Mouse (Mus musculus) testis, adult 2 months (tissue): Measurements from ENCODE around the gene Fam241b. TPM values are rescaled to one million over a fixed set of nuclear protein-coding genes. Genes with fewer than 3 reads are reported as not detected.

Experiments
- H3K27ac ChIP-seq: fragments of 200-500 bp; 2 replicates; pipeline ENCODE4 v1.5.1; 2012; ENCODE audit warnings: low read depth, low read length; ENCODE audit not compliant: control insufficient read depth, insufficient read depth
- H3K27me3 ChIP-seq: fragments of 200-500 bp; 2 replicates; pipeline ENCODE4 v1.6.1; 2012; ENCODE audit warnings: mild to moderate bottlenecking, low read length, moderate library complexity; ENCODE audit not compliant: control insufficient read depth, insufficient read depth
- H3K36me3 ChIP-seq: fragments of 200-500 bp; 2 replicates; pipeline ENCODE4 v1.6.1; 2012; ENCODE audit warnings: mild to moderate bottlenecking, low read length; ENCODE audit not compliant: control insufficient read depth, insufficient read depth
- H3K4me1 ChIP-seq: fragments of 200-500 bp; 2 replicates; pipeline ENCODE4 v1.6.1; 2012; ENCODE audit warnings: low read length; ENCODE audit not compliant: control insufficient read depth, insufficient read depth
- H3K4me3 ChIP-seq: fragments of 200-500 bp; 2 replicates; pipeline ENCODE4 v1.5.1; 2012; ENCODE audit warnings: low read depth, mild to moderate bottlenecking, low read length, moderate library complexity, mixed read lengths; ENCODE audit not compliant: control insufficient read depth
- CTCF ChIP-seq: fragments of 200-500 bp; IDR thresholded peaks from 2 replicates; pipeline ENCODE4 v1.5.1; 2012; ENCODE audit warnings: low read depth, mild to moderate bottlenecking, inconsistent platforms, low read length, moderate library complexity; ENCODE audit not compliant: control insufficient read depth, insufficient read depth, insufficient replicate concordance
- POLR2A ChIP-seq: fragments of 200-500 bp; IDR thresholded peaks from 2 replicates; pipeline ENCODE4 v1.6.1; 2012; ENCODE audit warnings: low read depth, mild to moderate bottlenecking, inconsistent platforms, low read length, moderate library complexity; ENCODE audit not compliant: control insufficient read depth
- polyA plus RNA-seq: library from polyadenylated mRNA; depleted of rRNA; stranded (reverse); fragments of >200 nt; gene quantifications from 2 replicates; pipeline ENCODE4 v1.2.3, GENCODE M21; 2012

Fam241b gene
- polyA plus RNA-seq, 1 experiment, result 5.3 TPM

- H3K27me3 ChIP-seq, result no peaks in the 10 kb centered on the region
Measured at GRCm38 (mm10) chr10:62127711-62128231, 15.9 kb downstream of the Fam241b start.

GRCm38 (mm10) chr10:62127137-62127536, 16.6 kb downstream of the Fam241b start:
- Histone ChIP-seq H3K4me3 (peak overlapping the region; percentile 41), H3K27me3 (no peaks in the 10 kb centered on the region), H3K36me3 (no peaks in the 10 kb centered on the region), H3K4me1 (peaks cover 6% of the 10 kb centered on the region), H3K27ac (no peak overlapping the region)
- TF ChIP-seq POLR2A, result no peak
- peak; percentile 88 for TF ChIP-seq CTCF

More at GRCm38 (mm10) chr10:62127711-62128231, 15.9 kb downstream of the Fam241b start:
- Histone ChIP-seq H3K36me3 (no peaks in the 10 kb centered on the region), H3K4me3 (peak overlapping the region; percentile 41), H3K27ac (no peak overlapping the region), H3K4me1 (peaks cover 6% of the 10 kb centered on the region)
- TF ChIP-seq POLR2A, result no peak
- no peak for TF ChIP-seq CTCF

GRCm38 (mm10) chr10:62113865-62114647, 29.7 kb downstream of the Fam241b start:
- TF ChIP-seq POLR2A (no peak), CTCF (no peak)
- no peaks in the 10 kb centered on the region for H3K27me3 ChIP-seq
- no peak overlapping the region for H3K4me3 ChIP-seq
- H3K36me3 ChIP-seq, result no peaks in the 10 kb centered on the region
- no peak overlapping the region for H3K27ac ChIP-seq
- peaks cover 9% of the 10 kb centered on the region for H3K4me1 ChIP-seq

- Histone ChIP-seq H3K4me1 (peaks cover 9% of the 10 kb centered on the region), H3K36me3 (no peaks in the 10 kb centered on the region), H3K4me3 (peak overlapping the region; percentile 84), H3K27ac (no peak overlapping the region), H3K27me3 (no peaks in the 10 kb centered on the region)
- no peak for TF ChIP-seq POLR2A
- TF ChIP-seq CTCF, result no peak
Measured at GRCm38 (mm10) chr10:62111207-62111576, 32.5 kb downstream of the Fam241b start.

- Histone ChIP-seq H3K27ac (no peak overlapping the region), H3K36me3 (no peaks in the 10 kb centered on the region), H3K4me3 (peak overlapping the region; percentile 84), H3K27me3 (no peaks in the 10 kb centered on the region), H3K4me1 (peaks cover 9% of the 10 kb centered on the region)
- TF ChIP-seq POLR2A (no peak), CTCF (peak; percentile 65)
Measured at GRCm38 (mm10) chr10:62110504-62111206, 33.1 kb downstream of the Fam241b start.

GRCm38 (mm10) chr10:62107048-62107447, 36.7 kb downstream of the Fam241b start:
- Histone ChIP-seq H3K27ac (no peak overlapping the region), H3K27me3 (no peaks in the 10 kb centered on the region), H3K36me3 (no peaks in the 10 kb centered on the region), H3K4me3 (no peak overlapping the region), H3K4me1 (peaks cover 9% of the 10 kb centered on the region)
- TF ChIP-seq CTCF (no peak), POLR2A (no peak)
